Mouse (Mus musculus) neural tube, embryonic 11.5 days (tissue): Measurements from ENCODE around the gene Apc2. TPM values are rescaled to one million over a fixed set of nuclear protein-coding genes. Genes with fewer than 3 reads are reported as not detected.

ENCODE experiments used
- ATAC-seq: fragments of 200-750 bp; cut with Nextera tagmentation; 2 replicates; pipeline ENCODE4 v1.8.0; 2017; ENCODE audit warnings: moderate number of reproducible peaks, mild to moderate bottlenecking, moderate TSS enrichment, moderate library complexity; ENCODE audit not compliant: insufficient read depth, low FRiP score, low TSS enrichment
- DNase-seq: peaks from one replicate; pipeline ENCODE4 v3.0.0-alpha.2; 2015; ENCODE audit warnings: low spot score
- H3K27ac ChIP-seq: fragments of 300-500 bp; sonication (generic); 2 replicates; pipeline ENCODE4 v1.5.1; 2014; ENCODE audit warnings: low read depth, mild to moderate bottlenecking, low read length
- H3K27me3 ChIP-seq: fragments of 300-500 bp; sonication (generic); 2 replicates; pipeline ENCODE4 v1.6.1; 2014; ENCODE audit warnings: mild to moderate bottlenecking, low read length, mixed read lengths; ENCODE audit not compliant: control insufficient read depth, insufficient read depth
- H3K36me3 ChIP-seq: fragments of 300-500 bp; sonication (generic); 2 replicates; pipeline ENCODE4 v1.6.1; 2014; ENCODE audit warnings: mild to moderate bottlenecking, low read length, moderate library complexity, mixed read lengths; ENCODE audit not compliant: control insufficient read depth, insufficient read depth
- H3K4me1 ChIP-seq: fragments of 300-500 bp; sonication (generic); 2 replicates; pipeline ENCODE4 v1.6.1; 2014; ENCODE audit warnings: low read length, mixed read lengths; ENCODE audit not compliant: control insufficient read depth, insufficient read depth
- H3K4me2 ChIP-seq: fragments of 300-500 bp; sonication (generic); 2 replicates; pipeline ENCODE4 v1.6.1; 2014; ENCODE audit warnings: low read depth, mild to moderate bottlenecking, moderate library complexity
- H3K4me3 ChIP-seq: fragments of 300-500 bp; sonication (generic); 2 replicates; pipeline ENCODE4 v1.5.1; 2014; ENCODE audit warnings: low read depth, low read length
- H3K9ac ChIP-seq: fragments of 300-500 bp; sonication (generic); 2 replicates; pipeline ENCODE4 v1.6.1; 2014; ENCODE audit warnings: mild to moderate bottlenecking, low read length
- H3K9me3 ChIP-seq: fragments of 300-500 bp; sonication (generic); 2 replicates; pipeline ENCODE4 v1.6.1; 2016; ENCODE audit warnings: low read length; ENCODE audit not compliant: control insufficient read depth
- WGBS: fragments of 180-500 bp; shearing (Covaris S2); extraction: QIAGEN DNeasy Blood & Tissue Kit; methylation state at CpG from one replicate; pipeline ENCODE4 v1.1.7; 2014; 5-methylcytosine and 5-hydroxymethylcytosine counted together
- polyA plus RNA-seq: library from polyadenylated mRNA; unstranded; fragments of >200 nt; fragmentation: Nextera tagmentation; extraction: Ambion mirVana; gene quantifications from 2 replicates; pipeline ENCODE4 v1.2.1, GENCODE M21; 2014

The Apc2 gene
- polyA plus RNA-seq, 1 experiment from 2014 or later = 81.4 TPM

GRCm38 (mm10) chr10:80302082-80302355 is 6.2 kb downstream of the Apc2 start:
- peak overlapping the region; percentile 73 for H3K4me2 ChIP-seq
- ATAC-seq (no peak), DNase-seq (no peak)
- peaks cover 17% of the 10 kb centered on the region for H3K4me1 ChIP-seq
- peak overlapping the region; percentile 61 for H3K4me3 ChIP-seq
- H3K27me3 ChIP-seq = peaks cover 20% of the 10 kb centered on the region
- no peak overlapping the region for H3K27ac ChIP-seq
- WGBS = 69% methylated on average over 5 of the region's 5 CpGs
- H3K9me3 ChIP-seq = no peaks in the 10 kb centered on the region
- peaks cover 12% of the 10 kb centered on the region for H3K36me3 ChIP-seq
- peak overlapping the region; percentile 94 for H3K9ac ChIP-seq

GRCm38 (mm10) chr10:80302471-80302881 is 6.7 kb downstream of the Apc2 start:
- no peak overlapping the region for H3K27ac ChIP-seq
- ATAC-seq = no peak
- WGBS = 12% methylated on average over 9 of the region's 9 CpGs
- DNase-seq = peak; percentile 16
- H3K27me3 ChIP-seq = peaks cover 20% of the 10 kb centered on the region
- H3K9ac ChIP-seq = peak overlapping the region; percentile 94
- H3K4me1 ChIP-seq = peaks cover 16% of the 10 kb centered on the region
- H3K36me3 ChIP-seq = peaks cover 15% of the 10 kb centered on the region
- peak overlapping the region; percentile 73 for H3K4me2 ChIP-seq
- no peaks in the 10 kb centered on the region for H3K9me3 ChIP-seq
- peak overlapping the region; percentile 61 for H3K4me3 ChIP-seq

- ATAC-seq (no peak), DNase-seq (no peak)
- WGBS = 18% methylated on average over 12 of the region's 12 CpGs
- Histone ChIP-seq H3K4me3 (peak overlapping the region; percentile 8; the same call in 1 of the 2 replicates), H3K27me3 (peaks cover 12% of the 10 kb centered on the region), H3K9ac (no peak overlapping the region), H3K4me1 (peaks cover 12% of the 10 kb centered on the region), H3K9me3 (no peaks in the 10 kb centered on the region), H3K4me2 (peak overlapping the region; percentile 26; the same call in 1 of the 2 replicates), H3K27ac (no peak overlapping the region), H3K36me3 (peaks cover 26% of the 10 kb centered on the region)
These were observed 8.7 kb downstream of the Apc2 start for GRCm38 (mm10) chr10:80304458-80304857.

GRCm38 (mm10) chr10:80304862-80305261 is 9.1 kb downstream of the Apc2 start:
- Histone ChIP-seq H3K36me3 (peaks cover 26% of the 10 kb centered on the region), H3K4me2 (peak overlapping the region; percentile 26; the same call in 1 of the 2 replicates), H3K4me1 (peaks cover 8% of the 10 kb centered on the region), H3K9ac (no peak overlapping the region), H3K9me3 (no peaks in the 10 kb centered on the region), H3K4me3 (peak overlapping the region; percentile 8; the same call in 1 of the 2 replicates), H3K27me3 (peaks cover 9% of the 10 kb centered on the region), H3K27ac (no peak overlapping the region)
- DNase-seq (no peak), ATAC-seq (no peak)
- WGBS = 10% methylated on average over 25 of the region's 25 CpGs

- 82% methylated on average over 16 of the region's 16 CpGs for WGBS
- Histone ChIP-seq H3K9ac (no peak overlapping the region), H3K4me3 (no peak overlapping the region), H3K27ac (no peak overlapping the region), H3K4me1 (peaks cover 3% of the 10 kb centered on the region; the same call in 1 of the 2 replicates), H3K36me3 (peaks cover 19% of the 10 kb centered on the region), H3K4me2 (no peak overlapping the region), H3K9me3 (no peaks in the 10 kb centered on the region), H3K27me3 (peaks cover 40% of the 10 kb centered on the region)
- ATAC-seq (no peak), DNase-seq (no peak)
These were observed 15.8 kb downstream of the Apc2 start for GRCm38 (mm10) chr10:80311560-80311959.

GRCm38 (mm10) chr10:80312586-80313504 is 17.1 kb downstream of the Apc2 start:
- peaks cover 43% of the 10 kb centered on the region for H3K27me3 ChIP-seq
- no peak overlapping the region for H3K4me3 ChIP-seq
- ATAC-seq = no peak
- H3K9me3 ChIP-seq = no peaks in the 10 kb centered on the region
- H3K4me2 ChIP-seq = no peak overlapping the region
- 68% methylated on average over 54 of the region's 54 CpGs for WGBS
- H3K9ac ChIP-seq = no peak overlapping the region
- peaks cover 3% of the 10 kb centered on the region for H3K4me1 ChIP-seq
- H3K36me3 ChIP-seq = peaks cover 14% of the 10 kb centered on the region
- DNase-seq = no peak
- no peak overlapping the region for H3K27ac ChIP-seq

- H3K4me3 ChIP-seq = no peak overlapping the region
- peaks cover 3% of the 10 kb centered on the region for H3K4me1 ChIP-seq
- no peak overlapping the region for H3K27ac ChIP-seq
- WGBS = 52% methylated on average over 18 of the region's 20 CpGs
- no peak overlapping the region for H3K4me2 ChIP-seq
- DNase-seq (no peak), ATAC-seq (no peak)
- H3K36me3 ChIP-seq = peaks cover 9% of the 10 kb centered on the region
- H3K9me3 ChIP-seq = no peaks in the 10 kb centered on the region
- no peak overlapping the region; the same call in 1 of the 2 replicates for H3K9ac ChIP-seq
- peaks cover 43% of the 10 kb centered on the region for H3K27me3 ChIP-seq
These were observed 17.9 kb downstream of the Apc2 start for GRCm38 (mm10) chr10:80313627-80314201.

GRCm38 (mm10) chr10:80314494-80315001 is 18.8 kb downstream of the Apc2 start:
- Histone ChIP-seq H3K27ac (no peak overlapping the region), H3K4me3 (no peak overlapping the region), H3K4me2 (no peak overlapping the region), H3K9ac (no peak overlapping the region), H3K36me3 (peaks cover 7% of the 10 kb centered on the region), H3K27me3 (peaks cover 43% of the 10 kb centered on the region), H3K4me1 (peaks cover 6% of the 10 kb centered on the region), H3K9me3 (no peaks in the 10 kb centered on the region)
- DNase-seq = no peak
- WGBS = 57% methylated on average over 16 of the region's 16 CpGs
- ATAC-seq = no peak
